Mouse (Mus musculus) liver, postnatal 0 days (tissue): ENCODE measurements at regions not wholly inside any gene's neighbourhood (a gene's known extent, or its start where the extent isn't known, plus 50 kb on each side); places are given as distances from the start of the nearest gene placed in this dataset.

Experiments used
- CTCF ChIP-seq: sonication (generic); IDR thresholded peaks from 2 replicates; pipeline ENCODE4 v1.5.1; 2016; ENCODE audit warnings: antibody characterized with exemption, low read depth
- EP300 ChIP-seq: IDR thresholded peaks from 2 replicates; pipeline ENCODE4 v1.6.1; 2016; ENCODE audit warnings: antibody characterized with exemption, low read depth, mild to moderate bottlenecking

DNA sequence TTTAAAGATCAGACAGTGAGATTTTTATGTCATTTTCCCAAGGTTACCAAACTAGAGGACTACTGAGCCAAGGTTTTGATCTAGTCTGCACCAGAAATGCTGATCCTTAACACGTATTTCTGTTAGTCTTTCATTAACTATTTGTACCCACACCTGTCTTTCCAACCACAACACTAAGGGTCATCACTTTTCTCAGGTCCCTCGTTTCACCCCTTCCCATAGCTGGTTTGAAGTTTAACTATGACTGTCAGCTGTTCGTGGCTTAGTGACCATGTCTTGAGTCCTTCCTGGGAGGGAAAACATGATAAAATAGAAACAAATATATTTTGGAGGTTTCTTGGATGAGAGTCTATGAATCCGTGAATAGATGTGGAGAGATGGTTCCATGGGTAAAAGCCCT lies 99.6 kb upstream of the Gm6657 start:
- TF ChIP-seq CTCF: no peak
- no peak for TF ChIP-seq EP300
